ENCODE assay signal across 12 mouse cellular contexts in the genomic region with DNA sequence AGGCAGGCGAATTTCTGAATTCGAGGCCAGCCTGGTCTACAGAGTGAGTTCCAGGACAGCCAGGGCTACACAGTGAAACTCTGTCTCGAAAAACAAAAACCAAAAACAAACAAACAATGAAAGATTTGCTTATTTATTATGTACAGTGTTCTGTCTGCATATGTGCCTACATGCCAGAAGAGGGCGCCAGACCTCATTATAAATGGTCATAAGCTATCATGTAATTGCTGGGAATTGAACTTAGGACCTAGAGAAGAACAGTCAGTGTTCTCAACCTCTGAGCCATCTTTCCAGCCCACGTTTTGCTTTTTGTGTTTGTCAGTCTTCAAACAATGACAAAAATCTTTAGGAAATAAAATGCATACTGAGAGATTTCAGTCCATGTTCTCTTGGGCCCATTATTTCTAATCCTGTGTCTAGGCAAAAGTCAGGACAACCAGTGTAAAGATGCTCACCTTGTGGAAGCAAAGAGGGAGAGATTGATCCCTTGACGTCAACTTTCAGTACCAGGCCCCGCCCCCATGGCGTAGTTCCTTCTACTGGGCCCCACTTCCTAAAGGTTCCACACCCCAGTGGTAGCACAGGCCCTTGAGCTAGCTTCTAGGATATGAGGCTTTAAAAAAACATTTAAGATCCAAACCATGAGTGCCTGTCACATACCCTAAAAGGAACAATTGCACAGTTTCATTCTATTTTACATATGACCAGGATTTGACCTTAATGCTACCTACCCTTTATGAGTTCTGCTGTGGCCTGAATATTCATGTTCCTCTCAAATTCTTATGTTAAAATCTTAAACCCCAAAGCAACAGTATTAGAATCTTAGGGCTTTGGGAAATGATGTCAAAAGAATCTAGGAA. TPM values are rescaled to one million over a fixed set of nuclear protein-coding genes. Genes with fewer than 3 reads are reported as not detected.
DNase-seq lines count a peak whose midpoint lies in the region; ATAC-seq and TF ChIP-seq lines count a peak whose summit lies in the region.
"Had no signal": no experiment of that assay in that cellular context is flagged by ENCODE, and none has a peak within 500 bp of the region (broad histone marks: within the 10 kb centered on the region; RNA-seq: fewer than 3 reads in every experiment).

No protein-coding gene starts in this region.

- no peak overlapping the region for H3K27ac ChIP-seq in midbrain, postnatal 0 days (ENCODE audit: low read depth, low read length)
- H3K27ac ChIP-seq in midbrain, embryonic 14.5 days (replicated peaks; ENCODE audit: low read depth, low read length): no peak overlapping the region
- H3K27ac ChIP-seq in bone marrow, adult 2 months (ENCODE audit: control insufficient read depth, insufficient read depth, low read depth, low read length, poor library complexity): no peak overlapping the region
- H3K27ac ChIP-seq: midbrain, embryonic 12.5 days had no signal

- intact Hi-C loops in gastrocnemius, postnatal 36 days (cut with DNase I): no loop called here

- H3K9ac ChIP-seq in midbrain, postnatal 0 days (replicated peaks; ENCODE audit: low read length, poor library complexity, severe bottlenecking): no peak overlapping the region
- H3K9ac ChIP-seq in midbrain, embryonic 14.5 days (replicated peaks; ENCODE audit: low read length): no peak overlapping the region
- H3K9ac ChIP-seq: midbrain, embryonic 12.5 days had no signal

- WGBS in midbrain, postnatal 0 days: 82% methylated on average over 8 of the region's 8 CpGs
- 80% methylated on average over 8 of the region's 8 CpGs for WGBS in midbrain, embryonic 14.5 days
- 56% methylated on average over 8 of the region's 8 CpGs for WGBS in bone marrow, adult 2 months

- no peaks in the 10 kb centered on the region for H3K4me1 ChIP-seq in midbrain, postnatal 0 days (ENCODE audit: insufficient read depth, low read length)
- H3K4me1 ChIP-seq in midbrain, embryonic 14.5 days (ENCODE audit: control insufficient read depth, insufficient read depth, low read length): no peaks in the 10 kb centered on the region
- no peaks in the 10 kb centered on the region for H3K4me1 ChIP-seq in bone marrow, adult 2 months (ENCODE audit: control insufficient read depth, insufficient read depth, low read length)
- H3K4me1 ChIP-seq: midbrain, embryonic 12.5 days had no signal

- no peak overlapping the region for H3K4me3 ChIP-seq in midbrain, postnatal 0 days (ENCODE audit: low read depth, low read length)
- H3K4me3 ChIP-seq in midbrain, embryonic 14.5 days (replicated peaks; ENCODE audit: low read depth, low read length): no peak overlapping the region
- H3K4me3 ChIP-seq in bone marrow, adult 2 months (replicated peaks; ENCODE audit: control insufficient read depth, low read depth, low read length): no peak overlapping the region
- H3K4me3 ChIP-seq: erythroblast, embryonic 14.5 days; midbrain, embryonic 12.5 days had no signal

- ATAC-seq in midbrain, postnatal 0 days (ENCODE audit: low FRiP score): no peak
- no peak for ATAC-seq in midbrain, embryonic 14.5 days (ENCODE audit: low FRiP score, low TSS enrichment)

- no peaks in the 10 kb centered on the region for H3K27me3 ChIP-seq in midbrain, postnatal 0 days (ENCODE audit: insufficient read depth, low read length)
- H3K27me3 ChIP-seq in midbrain, embryonic 14.5 days (ENCODE audit: control insufficient read depth, insufficient read depth, low read length): no peaks in the 10 kb centered on the region
- H3K27me3 ChIP-seq in splenic B cell, adult 2 months (ENCODE audit: control insufficient read depth, insufficient read depth, low read length, poor library complexity, severe bottlenecking): no peaks in the 10 kb centered on the region
- H3K27me3 ChIP-seq: midbrain, embryonic 12.5 days had no signal

- no peak overlapping the region for H3K4me2 ChIP-seq in midbrain, postnatal 0 days (ENCODE audit: low read depth, low read length, poor library complexity, severe bottlenecking)
- no peak overlapping the region for H3K4me2 ChIP-seq in midbrain, embryonic 14.5 days (ENCODE audit: low read length)
- H3K4me2 ChIP-seq: midbrain, embryonic 12.5 days had no signal

- DNase-seq in heart, adult 11 months: peak; percentile 28
- DNase-seq in heart, postnatal 4 days: no peak
- peak; percentile 12 for DNase-seq in midbrain, postnatal 0 days (ENCODE audit: low spot score)
- no peak for DNase-seq in midbrain, embryonic 14.5 days
- DNase-seq in splenic B cell, adult 2 months (ENCODE audit: low read depth, low spot score): peak; percentile 69
- DNase-seq in spleen, postnatal 14 days (ENCODE audit: low spot score in 2 of 2): no peak
- no peak for DNase-seq in gastrocnemius, postnatal 36 days

- H3K9me3 ChIP-seq in midbrain, postnatal 0 days (ENCODE audit: low read length): no peaks in the 10 kb centered on the region
- no peaks in the 10 kb centered on the region for H3K9me3 ChIP-seq in midbrain, embryonic 14.5 days (ENCODE audit: control insufficient read depth, low read length)
- H3K9me3 ChIP-seq: midbrain, embryonic 12.5 days had no signal

- H3K36me3 ChIP-seq in midbrain, postnatal 0 days (ENCODE audit: insufficient read depth, low read length): no peaks in the 10 kb centered on the region
- no peaks in the 10 kb centered on the region for H3K36me3 ChIP-seq in midbrain, embryonic 14.5 days (ENCODE audit: control insufficient read depth, insufficient read depth, low read length)
- no peaks in the 10 kb centered on the region for H3K36me3 ChIP-seq in splenic B cell, adult 2 months (ENCODE audit: control insufficient read depth, insufficient read depth, low read length, poor library complexity, severe bottlenecking)
- H3K36me3 ChIP-seq: midbrain, embryonic 12.5 days had no signal

- no peak for TF ChIP-seq POLR2A in bone marrow, adult 2 months (IDR thresholded peaks at IDR 0.05; ENCODE audit: borderline replicate concordance, control insufficient read depth, low read depth, low read length)

- peak; percentile 54 for TF ChIP-seq CTCF in midbrain, postnatal 0 days (IDR thresholded peaks at IDR 0.05)
- TF ChIP-seq CTCF in bone marrow, adult 2 months (IDR thresholded peaks at IDR 0.05; ENCODE audit: control insufficient read depth, insufficient read depth, low read length): peak; percentile 27; the same call in 1 of the 2 replicates

RNA-seq across cellular contexts. Expression of gene H2al2a, which starts 54.0 kb away (rescaled TPM):
- total RNA-seq in heart, postnatal 4 days (2021): not detected
- not detected in 2 replicates for total RNA-seq in midbrain, postnatal 0 days (2014; rRNA removed)
- not detected in 2 replicates for polyA plus RNA-seq in midbrain, postnatal 0 days (2015; fragmentation: Nextera tagmentation; extraction: Ambion mirVana)
- polyA plus RNA-seq in midbrain, embryonic 14.5 days (2014; fragmentation: Nextera tagmentation; extraction: Ambion mirVana): not detected in 2 replicates
- not detected in 2 replicates for polyA plus RNA-seq in bone marrow, adult 2 months (2011; ENCODE audit: insufficient read depth, insufficient read length, low replicate concordance, missing spikeins)
- total RNA-seq in gastrocnemius, postnatal 36 days (2021): not detected
- total RNA-seq: adrenal gland, postnatal 4 days had no signal
- polyA plus RNA-seq: erythroblast, embryonic 14.5 days; heart, embryonic 16.5 days; midbrain, embryonic 12.5 days had no signal

Comparison
In these comparisons a context has a peak if more than half of its experiments do, and no peak if none do; other contexts are left out.
1. DNase-seq: peak in heart, adult 11 months (single experiment), midbrain, postnatal 0 days (single experiment) and splenic B cell, adult 2 months (single experiment); none in heart, postnatal 4 days (single experiment), midbrain, embryonic 14.5 days (single experiment), spleen, postnatal 14 days (0 of 2) and gastrocnemius, postnatal 36 days (0 of 2).